27 mouse cellular contexts compared by ENCODE assay signal in the genomic region with DNA sequence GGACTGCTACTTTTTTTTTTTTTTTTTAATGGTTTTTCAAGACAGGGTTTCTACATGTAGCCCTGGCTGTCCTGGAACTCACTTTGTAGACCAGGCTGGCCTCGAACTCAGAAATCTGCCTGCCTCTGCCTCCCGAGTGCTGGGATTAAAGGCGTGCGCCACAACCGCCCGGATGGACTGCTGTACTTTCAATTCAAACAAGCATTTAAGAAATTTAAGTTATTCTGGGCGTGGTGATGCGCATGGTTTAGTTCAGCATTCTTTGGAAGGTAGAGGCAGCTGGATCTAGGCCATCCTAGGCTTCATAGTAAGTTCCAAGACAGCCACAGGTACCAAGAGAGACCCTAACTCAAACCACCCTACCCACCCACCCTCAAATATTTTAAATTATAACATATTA.
"Had no signal": no experiment of that assay in that cellular context is flagged by ENCODE, and none has a peak within 500 bp of the region (broad histone marks: within the 10 kb centered on the region; RNA-seq: fewer than 3 reads in every experiment).

No protein-coding gene starts in this region.

- H3K27ac ChIP-seq: heart, embryonic 13.5 days; heart, embryonic 15.5 days; hindbrain, embryonic 13.5 days; hindbrain, embryonic 15.5 days; hindbrain, postnatal 0 days; kidney, embryonic 15.5 days; kidney, postnatal 0 days; limb, embryonic 10.5 days; limb, embryonic 12.5 days; liver, embryonic 13.5 days; liver, embryonic 15.5 days had no signal

- H3K36me3 ChIP-seq: heart, embryonic 13.5 days; heart, embryonic 15.5 days; hindbrain, embryonic 13.5 days; hindbrain, embryonic 15.5 days; kidney, embryonic 15.5 days; limb, embryonic 10.5 days; limb, embryonic 12.5 days; liver, embryonic 13.5 days; liver, embryonic 15.5 days had no signal

- H3K9me3 ChIP-seq: heart, embryonic 13.5 days; heart, embryonic 15.5 days; hindbrain, embryonic 13.5 days; hindbrain, embryonic 15.5 days; kidney, embryonic 15.5 days; limb, embryonic 10.5 days; limb, embryonic 12.5 days; liver, embryonic 13.5 days; liver, embryonic 15.5 days had no signal

- H3K4me3 ChIP-seq: heart, embryonic 13.5 days; heart, embryonic 15.5 days; hindbrain, embryonic 13.5 days; hindbrain, embryonic 15.5 days; kidney, embryonic 15.5 days; limb, embryonic 10.5 days; limb, embryonic 12.5 days; liver, embryonic 13.5 days; liver, embryonic 15.5 days had no signal

- H3K4me1 ChIP-seq: heart, embryonic 13.5 days; heart, embryonic 15.5 days; hindbrain, embryonic 13.5 days; hindbrain, embryonic 15.5 days; kidney, embryonic 15.5 days; limb, embryonic 10.5 days; liver, embryonic 13.5 days; liver, embryonic 15.5 days had no signal

- H3K9ac ChIP-seq: heart, embryonic 13.5 days; heart, embryonic 15.5 days; hindbrain, embryonic 13.5 days; hindbrain, embryonic 15.5 days; kidney, embryonic 15.5 days; limb, embryonic 12.5 days; liver, embryonic 13.5 days; liver, embryonic 15.5 days had no signal

- H3K27me3 ChIP-seq: heart, embryonic 13.5 days; heart, embryonic 15.5 days; hindbrain, embryonic 13.5 days; hindbrain, embryonic 15.5 days; kidney, embryonic 15.5 days; liver, embryonic 13.5 days; liver, embryonic 15.5 days had no signal

- ATAC-seq: hindbrain, postnatal 0 days; intestine, embryonic 16.5 days had no signal

- DNase-seq: gastrocnemius, postnatal 14 days; gastrocnemius, postnatal 36 days; heart, adult 18-20 months; heart, postnatal 14 days; heart, postnatal 36 days; kidney, adult 11 months; kidney, adult 2 months; kidney, adult 9 months; kidney, postnatal 14 days; kidney, postnatal 36 days; layer of hippocampus, adult 9-11 months; layer of hippocampus, postnatal 36 days; liver; liver, embryonic 13.5 days had no signal

- H3K4me2 ChIP-seq: heart, embryonic 11.5 days; heart, embryonic 13.5 days; heart, embryonic 15.5 days; hindbrain, embryonic 13.5 days; hindbrain, embryonic 15.5 days; kidney, embryonic 15.5 days; limb, embryonic 12.5 days; liver, embryonic 11.5 days; liver, embryonic 13.5 days; liver, embryonic 15.5 days had no signal
